Mouse (Mus musculus) hematopoietic stem cell, adult 5-6 weeks (primary cell): ENCODE data around the gene Plxnb2. TPM values are rescaled to one million over a fixed set of nuclear protein-coding genes. Genes with fewer than 3 reads are reported as not detected.

ENCODE experiments used
- ATAC-seq, 2 experiments: fragments of 125-278 bp in 1 of 2; replicated peaks in 1 of 2; 2 replicates each; pipeline ENCODE4 v1.8.0; 2016 to 2017; ENCODE audit warnings: inconsistent platforms in 2 of 2, mild to moderate bottlenecking in 2 of 2, moderate number of reproducible peaks in 2 of 2, low read depth in 1 of 2, moderate TSS enrichment in 1 of 2; ENCODE audit not compliant: low FRiP score in 2 of 2, poor library complexity in 2 of 2, severe bottlenecking in 2 of 2, insufficient read depth in 1 of 2, low TSS enrichment in 1 of 2
- total RNA-seq: library from RNA; stranded (forward); fragments of 172-1452, 232-1000 nt; gene quantifications from 2 replicates; pipeline ENCODE4 v1.2.3, GENCODE M21; 2017

Plxnb2 gene
- total RNA-seq, 1 experiment from 2014 or later = 13.9 TPM

DNA sequence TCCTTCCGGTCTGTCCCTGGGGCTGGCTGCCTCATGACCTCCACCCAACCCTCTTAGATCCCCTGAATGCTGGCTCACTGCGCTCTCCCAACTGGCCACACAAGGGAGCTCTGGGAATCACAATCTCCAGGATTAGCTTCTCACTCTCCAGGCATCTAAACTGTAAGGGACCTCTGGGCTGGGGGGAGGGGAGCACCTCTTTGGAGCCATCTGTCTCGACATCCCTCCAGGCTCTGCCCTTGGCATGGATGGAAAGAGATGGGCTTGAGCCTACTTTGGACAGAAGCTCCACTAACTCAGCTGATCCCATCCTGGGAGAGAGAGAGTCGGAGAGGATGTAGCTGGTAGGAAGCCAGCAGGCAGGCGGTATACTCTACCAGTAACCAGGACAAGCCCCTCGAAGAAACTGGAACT is 1.7 kb upstream of the Plxnb2 start:
- ATAC-seq = no peak

DNA sequence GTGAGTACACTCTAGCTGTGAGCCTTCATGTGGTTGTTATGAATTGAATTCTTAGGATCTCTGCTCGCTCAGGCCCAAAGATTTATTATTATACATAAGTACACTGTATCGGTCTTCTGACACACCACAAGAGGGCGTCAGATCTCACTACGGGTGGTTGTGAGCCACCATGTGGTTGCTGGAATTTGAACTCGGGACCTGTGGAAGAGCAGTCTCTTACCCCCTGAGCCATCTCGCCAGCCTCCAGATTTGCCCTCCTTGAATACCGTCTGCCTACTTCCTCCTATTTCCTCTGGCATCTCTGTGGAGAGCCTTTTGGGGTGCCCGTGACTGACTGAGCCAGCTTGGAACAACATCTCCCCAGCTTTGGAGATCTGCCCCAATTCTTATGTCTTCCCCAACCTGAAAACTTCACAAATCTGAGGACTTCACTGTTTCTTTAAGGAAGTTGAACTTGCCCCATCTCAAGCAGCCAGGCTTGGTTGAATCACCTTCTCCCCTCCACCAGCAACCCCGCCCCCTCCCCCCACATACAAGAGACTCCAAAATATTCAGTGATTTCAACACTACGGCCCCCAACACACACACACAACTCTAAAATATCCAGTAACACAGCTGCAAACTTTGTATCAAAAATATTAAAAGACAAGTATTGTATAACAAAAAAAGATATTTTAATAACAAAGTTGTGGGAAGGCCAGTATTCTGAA is 1.1 kb upstream of the Plxnb2 start:
- no peak for ATAC-seq

DNA sequence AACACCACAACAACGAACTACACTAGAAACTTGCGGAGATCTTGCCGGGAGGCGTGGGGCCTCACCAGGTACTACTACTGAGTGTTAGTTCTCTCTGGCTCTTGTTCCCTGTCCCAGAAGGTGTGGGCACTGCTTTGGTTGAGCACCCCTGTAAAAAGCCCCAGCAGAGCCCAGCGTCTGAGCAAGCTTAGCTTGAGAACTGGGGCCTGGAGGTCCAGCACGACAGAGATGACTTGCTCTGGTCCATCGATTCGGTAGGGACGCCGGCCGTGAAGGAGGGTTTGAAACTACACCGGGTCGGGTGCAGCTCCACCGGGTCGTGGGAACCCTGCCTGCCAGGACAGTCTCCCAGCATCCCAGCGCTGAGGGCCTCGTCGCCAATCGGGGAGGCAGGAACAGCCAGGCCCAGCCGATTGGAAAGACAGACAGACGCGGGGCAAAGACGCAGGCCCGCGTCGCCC is 477 bp downstream of the Plxnb2 start:
- ATAC-seq = no peak

DNA sequence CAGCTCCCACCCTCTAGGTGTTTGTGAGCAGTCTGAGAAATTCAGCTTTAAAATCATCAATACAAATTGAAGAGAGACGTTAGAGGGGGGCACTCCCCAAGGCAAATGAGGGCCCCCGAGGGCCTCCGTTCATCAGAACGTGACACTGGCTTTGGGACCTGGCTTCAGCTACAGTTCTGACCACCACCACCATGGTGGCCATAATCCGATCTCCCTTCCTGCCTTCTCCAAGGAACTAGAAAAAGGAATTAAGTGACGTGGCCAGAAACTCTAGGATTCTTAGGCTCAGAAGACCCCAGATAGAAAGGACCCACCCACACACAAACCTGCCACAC is 991 bp downstream of the Plxnb2 start:
- no peak for ATAC-seq

DNA sequence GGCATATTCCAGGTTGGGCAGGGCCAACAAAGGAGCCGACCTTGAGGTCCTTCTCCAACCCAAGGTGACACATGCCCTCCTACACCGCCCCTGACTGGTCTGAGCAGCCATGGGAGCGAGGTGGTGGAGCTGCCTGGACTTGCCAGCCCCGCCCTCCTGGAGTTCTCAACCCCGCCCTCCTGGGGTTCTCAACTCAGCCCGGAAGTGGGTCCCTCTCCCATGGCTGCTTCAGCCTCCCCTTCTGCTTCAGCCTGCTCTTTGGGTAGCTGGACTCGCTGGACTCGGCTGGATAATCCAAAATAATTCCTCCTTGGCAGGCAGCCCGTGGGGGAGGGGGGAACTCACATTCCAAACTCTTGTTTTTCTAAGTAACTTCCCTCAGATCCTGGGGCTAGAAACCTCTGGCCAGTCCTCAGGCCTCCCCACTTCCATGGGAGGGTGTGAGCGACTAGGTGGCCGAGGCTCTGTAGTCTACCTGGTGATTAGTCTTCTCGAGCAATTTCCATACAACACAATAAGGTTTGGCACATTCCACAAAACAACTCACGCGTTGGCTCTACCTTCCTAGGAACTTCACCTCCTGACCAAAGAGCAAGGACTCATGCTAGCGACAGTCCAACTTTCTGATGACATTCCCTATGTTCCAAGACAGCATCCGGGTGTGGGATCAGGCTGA is 1.5 kb downstream of the Plxnb2 start:
- no peak for ATAC-seq

DNA sequence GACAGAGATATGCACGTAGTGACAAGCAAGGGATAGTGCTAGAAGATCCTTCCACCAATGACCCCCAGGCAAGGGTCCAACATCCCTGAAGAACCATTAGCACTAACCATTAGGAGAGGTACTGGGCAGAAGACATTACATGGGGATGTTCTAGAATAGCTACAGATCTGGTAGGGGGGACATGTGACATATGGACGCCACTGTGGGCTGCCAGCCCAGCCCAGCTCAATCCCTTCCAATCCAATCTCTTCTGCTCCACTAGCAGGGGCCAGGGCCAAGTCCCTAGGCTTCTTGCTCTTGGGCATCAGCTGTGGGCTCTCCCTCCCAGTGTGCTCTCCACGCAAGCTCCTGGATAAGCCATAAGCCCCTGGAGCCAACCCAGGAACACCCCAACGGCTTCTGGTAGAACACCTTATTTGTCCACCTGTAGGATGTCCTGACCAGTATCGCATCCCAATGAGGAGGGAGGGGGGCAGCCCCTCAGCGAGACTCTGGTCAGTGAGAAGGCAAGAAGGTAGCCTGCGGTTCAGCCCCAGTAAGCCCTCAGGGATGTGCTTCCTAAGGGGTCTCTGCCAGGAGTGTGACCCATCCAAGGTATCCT is 2.2 kb downstream of the Plxnb2 start:
- ATAC-seq = no peak

DNA sequence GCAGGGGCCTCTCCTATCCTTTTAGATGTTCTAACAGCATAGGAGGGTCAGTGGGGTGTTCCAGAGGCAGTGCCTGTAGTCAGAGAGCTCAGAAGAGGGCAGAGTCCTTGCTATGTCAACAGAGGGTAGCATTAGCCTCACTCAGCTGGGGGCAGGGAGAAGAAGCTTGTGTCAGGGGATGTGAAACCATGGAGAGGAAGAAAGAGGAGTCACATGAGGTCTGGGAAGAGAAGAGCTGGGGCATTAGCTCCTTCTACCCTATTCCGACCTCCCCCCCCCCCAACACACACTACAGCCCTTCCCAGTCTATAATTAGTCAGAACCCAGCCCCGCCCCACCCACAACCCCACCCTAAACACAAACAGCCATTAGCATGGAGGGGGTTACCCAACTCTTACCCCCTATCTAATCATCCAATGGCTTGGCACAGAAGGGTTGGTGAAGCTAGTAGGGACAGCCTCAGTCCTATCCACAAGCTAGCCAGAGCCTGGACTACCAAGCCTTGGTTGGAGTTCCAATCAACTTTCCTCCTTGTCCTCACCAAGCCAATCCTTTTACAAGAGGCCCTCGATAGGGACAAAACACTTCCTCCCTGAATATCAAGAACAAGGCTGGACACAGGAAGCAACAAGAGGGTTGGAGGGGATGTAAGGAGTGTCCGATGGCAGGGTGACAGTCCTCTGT is 2.9 kb downstream of the Plxnb2 start:
- ATAC-seq = no peak

DNA sequence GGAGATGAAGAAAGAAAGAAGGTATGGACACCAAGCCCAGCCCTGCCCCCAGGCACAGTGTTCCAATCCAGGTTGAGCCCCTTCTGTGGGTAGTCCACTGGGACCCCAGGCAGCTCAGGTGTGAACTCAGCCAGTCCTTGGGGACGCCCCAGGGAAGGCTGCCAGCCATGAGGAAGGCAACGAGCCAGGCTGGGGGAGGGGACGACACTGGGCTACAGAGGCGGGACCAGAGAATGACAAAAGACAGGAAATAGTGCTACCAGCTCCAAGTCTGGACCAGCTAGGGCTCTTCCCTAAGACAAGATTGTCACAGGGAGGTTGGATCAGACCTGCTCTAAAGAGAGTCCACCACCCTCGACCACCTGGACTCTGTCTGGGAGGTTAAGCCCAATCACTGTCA is 3.5 kb downstream of the Plxnb2 start:
- ATAC-seq = no peak

DNA sequence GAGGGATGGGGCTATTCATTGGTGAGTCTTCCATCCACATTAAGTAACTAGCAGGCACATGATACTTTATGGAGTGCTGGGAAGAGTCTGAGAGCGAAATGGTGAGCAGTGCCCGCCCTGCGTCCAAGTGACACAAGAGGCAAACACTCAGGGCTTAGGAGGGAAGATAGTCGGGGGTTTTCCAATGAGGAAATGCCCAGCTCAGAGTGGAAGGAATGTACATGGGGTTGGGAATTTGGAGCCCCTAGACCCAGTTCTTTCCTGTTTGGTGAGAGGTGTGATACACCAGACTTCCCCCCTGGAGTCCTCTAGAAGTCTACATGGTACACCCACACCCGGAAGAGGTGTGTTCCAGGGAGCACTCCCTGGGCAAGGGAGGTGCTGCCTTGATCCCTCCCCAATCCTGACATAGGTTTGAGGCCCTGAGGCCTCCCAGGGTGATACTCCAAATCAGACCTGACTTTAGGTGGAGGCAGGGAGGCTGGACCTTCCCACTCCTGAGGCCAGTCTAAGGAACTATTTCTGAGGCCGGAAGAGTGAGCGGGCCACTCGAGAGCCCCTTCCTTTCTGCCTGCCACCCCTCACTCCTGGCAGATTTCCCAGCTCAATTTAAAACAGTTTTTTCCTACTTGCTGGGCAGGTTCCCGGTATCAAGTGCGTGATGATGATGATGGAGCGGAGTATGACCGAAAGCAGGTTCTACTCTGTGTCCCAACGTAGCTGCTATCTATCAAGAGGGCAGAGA is 5.0 kb downstream of the Plxnb2 start:
- ATAC-seq = no peak

DNA sequence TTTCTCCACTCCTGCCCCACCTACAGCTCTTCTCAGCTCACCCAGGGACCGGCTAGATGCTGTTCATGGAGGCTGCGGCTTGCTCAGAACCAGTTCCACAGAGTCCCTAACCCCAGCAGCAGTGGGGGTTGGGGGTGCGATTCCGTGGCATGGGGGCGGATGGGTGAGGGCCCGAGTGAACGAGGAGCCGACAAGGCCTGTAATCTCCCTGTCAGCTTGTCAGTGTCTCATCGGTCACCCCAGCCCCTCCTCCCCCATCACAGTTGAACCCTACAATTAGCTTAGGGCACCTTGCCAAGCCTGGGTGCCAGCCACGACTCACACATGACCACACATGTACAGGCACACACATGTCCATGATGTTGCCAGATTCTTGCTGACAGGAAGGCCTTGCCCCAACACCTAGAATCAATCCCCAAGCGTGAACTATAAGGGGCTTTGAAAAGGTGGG is 5.7 kb downstream of the Plxnb2 start:
- ATAC-seq = no peak

DNA sequence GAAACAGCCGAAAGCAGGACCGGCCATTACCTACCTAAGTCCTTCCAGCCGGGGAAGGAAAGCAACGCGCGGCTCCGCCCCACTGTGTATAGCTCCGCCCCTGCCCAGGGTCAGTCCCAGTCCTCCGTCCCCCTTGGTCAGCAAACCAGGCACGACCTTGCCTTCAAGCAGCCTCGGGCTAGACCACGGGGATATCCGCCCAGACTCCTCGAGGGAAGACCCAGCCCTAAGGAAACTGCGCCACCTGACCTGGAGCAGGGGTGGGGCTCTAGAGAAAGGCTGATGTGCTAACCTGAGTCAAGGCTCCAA is 6.7 kb downstream of the Plxnb2 start:
- ATAC-seq = no peak

DNA sequence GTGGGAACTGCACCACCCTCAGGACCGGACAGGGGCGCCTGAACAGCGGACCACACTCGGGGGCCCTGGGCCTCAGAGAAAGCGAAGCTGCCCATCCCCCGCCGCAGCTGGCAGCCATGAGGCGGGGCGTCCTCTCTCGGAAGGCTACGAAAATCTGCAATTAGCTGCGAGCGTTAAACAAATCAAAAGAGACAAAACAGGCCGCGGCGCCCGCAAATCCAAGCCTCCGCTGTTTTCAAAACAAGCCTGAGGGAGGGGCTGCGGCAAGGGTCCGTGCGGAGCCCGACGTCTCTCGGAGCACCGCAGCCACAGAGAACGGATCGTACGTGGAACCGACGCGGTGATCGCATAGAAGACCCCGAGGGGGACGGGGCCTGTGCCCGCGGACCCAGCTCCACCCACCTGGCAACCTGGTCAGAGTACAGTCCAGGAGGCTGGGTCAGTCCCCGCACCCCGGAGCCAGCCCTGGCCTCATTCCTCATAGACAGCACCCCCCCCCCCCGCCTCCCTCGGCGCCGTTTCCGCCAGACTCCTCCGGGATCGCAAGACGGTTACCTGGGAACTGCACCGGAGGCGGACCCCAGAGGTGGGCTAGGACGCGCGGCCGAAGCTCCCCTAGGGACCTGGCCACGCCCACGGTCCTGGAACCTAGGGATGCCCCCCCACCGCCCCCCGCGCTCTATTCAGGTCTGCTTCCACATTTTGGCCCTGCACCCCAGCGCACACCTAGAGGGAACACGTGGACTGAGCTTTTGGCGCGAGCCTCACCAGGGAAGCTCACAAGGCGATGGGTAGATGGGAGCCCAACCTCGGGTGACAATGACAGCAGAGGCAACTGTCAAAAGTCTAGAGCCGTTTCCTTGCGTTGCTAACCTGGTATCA is 7.3 kb downstream of the Plxnb2 start:
- no peak; a peak in 1 of 4 replicates for ATAC-seq

DNA sequence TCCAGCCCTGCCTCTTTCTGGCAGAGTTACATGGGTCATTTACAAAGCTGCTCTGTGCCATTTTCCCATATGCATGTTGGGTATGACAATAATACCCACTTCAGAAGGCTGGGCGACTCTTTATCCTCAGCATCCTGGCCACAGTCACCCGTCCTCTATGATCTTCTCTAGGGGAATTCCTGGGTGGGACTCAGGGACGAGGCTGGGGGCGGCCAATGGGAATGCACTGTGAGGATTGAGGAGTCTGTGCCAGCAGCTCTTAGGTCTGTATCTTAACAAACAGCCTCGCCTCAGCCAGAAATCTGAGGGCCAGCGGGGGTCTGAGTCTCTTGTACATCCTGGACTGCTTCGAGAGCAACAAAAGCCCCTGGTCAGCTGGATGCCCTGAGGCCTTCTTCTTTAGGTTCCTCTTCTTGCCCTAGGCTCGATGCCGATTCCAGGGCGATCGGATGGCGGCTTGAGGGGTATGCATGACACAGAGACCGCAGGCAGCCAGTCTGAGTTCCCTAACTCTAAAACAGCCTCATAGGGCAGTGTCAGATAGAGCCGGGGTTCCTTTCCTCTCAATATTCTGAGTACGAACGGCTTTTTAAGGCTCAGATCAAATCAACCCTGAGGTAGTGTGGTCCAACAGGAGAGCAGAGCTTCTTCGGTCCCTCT is 8.2 kb downstream of the Plxnb2 start:
- peak; percentile 43 to 60 for ATAC-seq

DNA sequence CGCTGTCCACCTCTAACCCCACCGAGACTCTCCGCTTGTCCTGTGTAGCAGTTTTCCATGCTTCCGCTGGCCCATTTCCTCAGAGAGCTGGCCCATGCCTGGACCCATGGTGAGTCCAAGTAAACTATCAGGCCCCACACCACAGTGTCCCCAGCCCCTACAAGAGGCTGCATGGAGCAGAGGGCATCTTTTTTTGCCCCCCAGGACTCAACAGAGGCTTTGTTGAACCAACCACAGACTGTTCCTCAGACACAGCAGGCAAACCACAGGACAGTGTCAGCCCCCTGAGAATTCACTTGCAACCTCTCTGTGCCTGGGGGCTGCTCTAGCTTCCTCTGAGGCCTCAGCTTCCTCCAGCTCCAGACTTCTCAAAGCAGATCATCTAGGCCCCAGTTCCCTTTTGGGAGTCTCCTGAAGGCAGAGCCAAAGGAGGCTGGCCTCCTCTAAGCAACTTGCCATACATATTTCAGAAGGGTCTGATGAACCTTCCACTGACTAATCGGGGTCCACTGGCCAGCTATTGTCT is 9.0 kb downstream of the Plxnb2 start:
- no peak for ATAC-seq

DNA sequence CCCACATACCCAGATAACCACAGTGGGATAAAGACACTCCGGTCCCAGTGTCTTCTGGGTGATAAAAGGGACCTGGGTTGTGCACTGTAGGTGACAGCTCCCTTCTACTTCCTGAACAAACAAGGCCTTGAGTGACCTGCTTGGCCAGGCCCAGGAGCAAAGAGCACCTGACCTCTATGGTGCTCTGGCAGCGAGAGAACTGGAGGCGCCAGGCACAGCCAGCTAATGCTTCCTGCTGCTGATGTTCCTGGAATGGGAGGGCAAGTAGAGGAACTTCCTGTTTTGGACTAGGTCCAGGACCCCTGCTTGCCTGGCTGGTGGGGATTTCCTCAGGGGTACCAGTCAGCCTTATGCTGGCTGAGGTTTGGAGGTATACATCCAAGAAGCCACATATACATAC is 10.5 kb downstream of the Plxnb2 start:
- ATAC-seq = no peak

DNA sequence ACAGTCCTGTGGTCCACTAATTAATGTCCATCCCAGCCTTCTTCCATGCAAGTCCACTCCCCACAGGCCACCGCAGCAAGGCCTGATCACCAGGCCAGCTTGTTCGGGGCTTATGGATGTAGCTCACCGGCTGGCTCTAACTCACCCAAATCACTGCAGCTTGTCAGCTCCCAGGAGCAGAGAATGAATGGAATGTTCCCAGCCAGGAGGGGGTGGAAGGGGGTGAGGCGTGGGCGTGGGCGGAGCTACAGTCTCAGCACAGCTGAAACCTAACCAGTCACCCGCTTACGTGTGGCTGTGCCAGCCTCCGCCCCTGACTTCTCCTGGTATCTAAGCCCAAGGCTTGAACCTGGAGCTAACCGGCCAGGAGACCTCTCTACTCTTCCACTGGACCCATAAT is 11.2 kb downstream of the Plxnb2 start:
- ATAC-seq = no peak
